Mouse (Mus musculus) kidney, adult 2 months (tissue): Measurements from ENCODE around the gene Tmem33. TPM values are rescaled to one million over a fixed set of nuclear protein-coding genes. Genes with fewer than 3 reads are reported as not detected.

Source experiments
- DNase-seq: peaks from one replicate; pipeline ENCODE4 v3.0.0; 2021
- H3K27ac ChIP-seq: fragments of 200-500 bp; 2 replicates; pipeline ENCODE4 v1.5.1; 2012; ENCODE audit warnings: low read depth, low read length, control low read depth, inconsistent platforms; ENCODE audit not compliant: insufficient read depth
- H3K27me3 ChIP-seq: fragments of 200-500 bp; replicated peaks from 2 replicates; pipeline ENCODE4 v1.6.1; 2012; ENCODE audit warnings: mild to moderate bottlenecking, moderate library complexity, low read length, inconsistent platforms; ENCODE audit not compliant: control insufficient read depth, insufficient read depth
- H3K36me3 ChIP-seq: fragments of 200-500 bp; 2 replicates; pipeline ENCODE4 v1.6.1; 2012; ENCODE audit warnings: mild to moderate bottlenecking, moderate library complexity, low read length, inconsistent platforms; ENCODE audit not compliant: control insufficient read depth, insufficient read depth
- H3K4me1 ChIP-seq: fragments of 200-500 bp; 2 replicates; pipeline ENCODE4 v1.6.1; 2011; ENCODE audit warnings: low read length; ENCODE audit not compliant: control insufficient read depth, insufficient read depth
- H3K4me3 ChIP-seq: fragments of 200-500 bp; 2 replicates; pipeline ENCODE4 v1.5.1; 2011; ENCODE audit warnings: mild to moderate bottlenecking, low read depth, low read length, control low read depth; ENCODE audit not compliant: insufficient read depth
- CTCF ChIP-seq: fragments of 200-500 bp; conservative IDR thresholded peaks from 2 replicates; pipeline ENCODE4 v1.5.1; 2011; ENCODE audit warnings: low read depth, mild to moderate bottlenecking, control low read depth, low read length, moderate library complexity, mixed read lengths; ENCODE audit not compliant: insufficient read depth, insufficient read length
- POLR2A ChIP-seq: fragments of 200-500 bp; IDR thresholded peaks from one replicate; pipeline ENCODE4 v1.6.1; 2011; ENCODE audit warnings: low read depth, low read length, control low read depth
- WGBS: fragments of 180-500 bp; shearing (Covaris S2); methylation state at CpG from one replicate; pipeline ENCODE4 v1.1.7; 2018; 5-methylcytosine and 5-hydroxymethylcytosine counted together
- polyA plus RNA-seq: library from polyadenylated mRNA; depleted of rRNA; stranded (reverse); fragments of >200 nt; gene quantifications from 2 replicates; pipeline ENCODE4 v1.2.3, GENCODE M21; 2012

Tmem33 gene
- polyA plus RNA-seq, 1 experiment: 190 TPM

GRCm38 (mm10) chr5:67222440-67223390 lies 37.6 kb upstream of the Tmem33 start:
- H3K4me1 ChIP-seq: no peaks in the 10 kb centered on the region
- 3% methylated on average over 44 of the region's 44 CpGs for WGBS
- no peak overlapping the region for H3K4me3 ChIP-seq
- peaks cover 14% of the 10 kb centered on the region for H3K27me3 ChIP-seq
- H3K36me3 ChIP-seq: no peaks in the 10 kb centered on the region
- DNase-seq: no peak
- TF ChIP-seq CTCF (no peak), POLR2A (no peak)
- H3K27ac ChIP-seq: no peak overlapping the region

- Histone ChIP-seq H3K27me3 (peaks cover 18% of the 10 kb centered on the region), H3K4me3 (no peak overlapping the region), H3K27ac (no peak overlapping the region), H3K4me1 (no peaks in the 10 kb centered on the region), H3K36me3 (no peaks in the 10 kb centered on the region)
- TF ChIP-seq POLR2A: no peak
- TF ChIP-seq CTCF: no peak
- WGBS: 7% methylated on average over 15 of the region's 15 CpGs
- no peak for DNase-seq
These were observed 36.8 kb upstream of the Tmem33 start for GRCm38 (mm10) chr5:67223391-67224121.

- Histone ChIP-seq H3K36me3 (no peaks in the 10 kb centered on the region), H3K4me1 (no peaks in the 10 kb centered on the region), H3K27me3 (peaks cover 18% of the 10 kb centered on the region), H3K27ac (no peak overlapping the region), H3K4me3 (no peak overlapping the region)
- 21% methylated on average over 6 of the region's 6 CpGs for WGBS
- TF ChIP-seq POLR2A: no peak
- TF ChIP-seq CTCF: no peak
- DNase-seq: no peak
These were observed 36.3 kb upstream of the Tmem33 start for GRCm38 (mm10) chr5:67224122-67224502.

DNA sequence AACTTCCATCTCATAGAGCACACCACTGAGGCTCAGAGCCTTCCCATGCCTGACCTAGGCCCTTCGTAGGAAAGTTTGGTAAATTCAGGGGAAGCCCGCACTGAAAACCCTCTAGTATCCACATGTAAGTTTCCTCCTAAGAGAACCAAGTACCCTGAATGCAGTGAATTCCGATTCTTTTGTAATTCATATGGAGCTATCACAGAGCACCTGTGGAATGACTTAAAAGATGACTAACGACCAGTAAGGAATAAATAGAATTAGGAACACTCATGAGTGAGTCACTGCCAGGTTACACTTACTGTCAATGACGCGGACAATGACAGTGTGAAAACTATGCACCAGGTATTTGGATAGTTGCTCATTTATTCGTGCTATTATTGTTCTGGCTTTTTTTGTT lies 34.6 kb upstream of the Tmem33 start:
- TF ChIP-seq POLR2A (no peak), CTCF (no peak)
- Histone ChIP-seq H3K27me3 (peaks cover 25% of the 10 kb centered on the region), H3K4me1 (no peaks in the 10 kb centered on the region), H3K36me3 (no peaks in the 10 kb centered on the region), H3K4me3 (no peak overlapping the region), H3K27ac (no peak overlapping the region)
- 44% methylated on average over 7 of the region's 7 CpGs for WGBS
- no peak for DNase-seq

- DNase-seq: no peak
- TF ChIP-seq POLR2A: no peak
- TF ChIP-seq CTCF: no peak
- Histone ChIP-seq H3K36me3 (no peaks in the 10 kb centered on the region), H3K4me1 (no peaks in the 10 kb centered on the region), H3K27ac (no peak overlapping the region), H3K4me3 (no peak overlapping the region), H3K27me3 (peaks cover 25% of the 10 kb centered on the region)
- WGBS: 15% methylated on average over 11 of the region's 11 CpGs
These were observed 33.1 kb upstream of the Tmem33 start for GRCm38 (mm10) chr5:67227261-67227660.

GRCm38 (mm10) chr5:67227682-67228444 lies 32.5 kb upstream of the Tmem33 start:
- no peaks in the 10 kb centered on the region for H3K36me3 ChIP-seq
- no peaks in the 10 kb centered on the region for H3K4me1 ChIP-seq
- no peak for TF ChIP-seq POLR2A
- TF ChIP-seq CTCF: no peak
- H3K4me3 ChIP-seq: no peak overlapping the region
- no peak overlapping the region for H3K27ac ChIP-seq
- peaks cover 25% of the 10 kb centered on the region for H3K27me3 ChIP-seq
- WGBS: 6% methylated on average over 15 of the region's 15 CpGs
- no peak for DNase-seq

GRCm38 (mm10) chr5:67234682-67235081 lies 25.7 kb upstream of the Tmem33 start:
- 68% methylated on average over 4 of the region's 4 CpGs for WGBS
- H3K27me3 ChIP-seq: peaks cover 8% of the 10 kb centered on the region

More at GRCm38 (mm10) chr5:67234682-67235081, 25.7 kb upstream of the Tmem33 start:
- H3K27ac ChIP-seq: no peak overlapping the region
- H3K4me3 ChIP-seq: no peak overlapping the region
- no peak for DNase-seq
- H3K4me1 ChIP-seq: no peaks in the 10 kb centered on the region
- H3K36me3 ChIP-seq: no peaks in the 10 kb centered on the region
- TF ChIP-seq POLR2A (no peak), CTCF (no peak)
